Mouse (Mus musculus) bone marrow, adult 2 months (tissue): ENCODE measurements around the gene Rsl1d1. TPM values are rescaled to one million over a fixed set of nuclear protein-coding genes. Genes with fewer than 3 reads are reported as not detected.
A peak's percentile ranks its signal among the peaks of the same experiment; 100 is the strongest.

Experiments
- H3K27ac ChIP-seq: fragments of 200-500 bp; 2 replicates; pipeline ENCODE4 v1.5.1; 2012; ENCODE audit warnings: low read depth, mild to moderate bottlenecking, control low read depth, inconsistent platforms, low read length; ENCODE audit not compliant: control insufficient read depth, poor library complexity, insufficient read depth
- H3K4me1 ChIP-seq: fragments of 200-500 bp; 2 replicates; pipeline ENCODE4 v1.6.1; 2011; ENCODE audit warnings: low read length; ENCODE audit not compliant: control insufficient read depth, insufficient read depth
- H3K4me3 ChIP-seq: fragments of 200-500 bp; replicated peaks from 2 replicates; pipeline ENCODE3; 2011; ENCODE audit warnings: mild to moderate bottlenecking, low read depth, low read length, control low read depth; ENCODE audit not compliant: control insufficient read depth
- CTCF ChIP-seq: fragments of 200-500 bp; IDR thresholded peaks from 2 replicates; pipeline ENCODE4 v1.5.1; 2011; ENCODE audit warnings: low read length, control low read depth; ENCODE audit not compliant: control insufficient read depth, insufficient read depth
- POLR2A ChIP-seq: fragments of 200-500 bp; IDR thresholded peaks from 2 replicates; pipeline ENCODE4 v1.6.1; 2011; ENCODE audit warnings: low read depth, mild to moderate bottlenecking, control low read depth, low read length, borderline replicate concordance; ENCODE audit not compliant: control insufficient read depth
- WGBS: fragments of 180-500 bp; shearing (Covaris S2); methylation state at CpG from one replicate; pipeline ENCODE4 v1.1.7; 2018; 5-methylcytosine and 5-hydroxymethylcytosine counted together
- polyA plus RNA-seq: library from polyadenylated mRNA; stranded (reverse); fragments of >200 nt; gene quantifications from 2 replicates; pipeline ENCODE4 v1.2.4, GENCODE M21; 2011; ENCODE audit warnings: low replicate concordance; ENCODE audit not compliant: missing spikeins, insufficient read depth, insufficient read length

Rsl1d1 gene
- 46.6 and 76.4 TPM in 2 replicates for polyA plus RNA-seq

DNA sequence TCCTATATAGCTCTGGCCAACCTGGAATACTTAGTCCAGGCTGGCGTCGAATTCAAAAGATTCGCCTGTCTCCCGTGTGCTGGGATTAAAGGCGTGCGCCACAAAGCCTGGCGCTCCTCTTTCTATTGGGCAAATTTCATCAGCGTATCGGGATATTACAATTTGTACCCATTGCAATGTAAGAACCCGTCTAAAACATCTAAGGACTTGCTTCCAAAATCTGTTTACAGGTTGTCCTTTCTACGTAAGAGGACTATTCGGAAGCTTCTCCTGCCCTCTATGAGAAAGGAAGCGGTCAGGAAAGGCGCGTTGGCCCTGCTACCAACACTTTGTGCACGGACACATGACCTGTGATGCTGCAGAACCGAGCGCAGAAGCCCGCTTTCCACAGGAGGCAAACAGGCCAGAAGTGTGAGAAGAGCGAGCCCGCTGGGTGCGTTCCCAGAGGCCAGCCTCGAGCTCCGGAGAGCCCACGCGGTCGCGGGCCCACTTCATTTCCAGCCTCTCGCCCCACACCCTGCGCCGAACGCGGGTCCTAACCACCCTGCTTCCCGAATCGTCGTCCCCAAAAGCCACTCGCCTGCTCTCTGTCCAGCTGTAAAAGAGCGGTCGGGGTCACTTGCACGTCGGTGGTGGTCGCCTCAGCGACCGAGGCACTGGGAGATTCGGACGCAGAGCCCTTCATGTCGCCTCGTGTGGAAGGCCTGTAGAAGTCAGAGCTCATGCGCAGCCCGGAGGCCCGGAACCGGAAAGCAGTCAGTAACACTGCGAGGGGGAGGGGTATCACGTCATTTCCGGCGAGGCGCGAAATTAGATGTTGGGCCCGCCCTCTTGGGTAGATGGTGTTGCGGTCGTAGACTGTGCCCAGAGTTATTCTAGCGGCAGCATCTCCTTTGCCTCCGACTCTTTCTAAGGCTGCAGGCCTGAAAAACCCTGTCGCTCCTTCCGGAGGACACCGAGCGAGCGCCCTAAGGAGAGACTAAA, at the start of gene Rsl1d1:
TSS of gene Rsl1d1 (minus strand) at position 761 of the 984 bp plus-strand sequence.
- WGBS, result under 1% methylated on average over 68 of the region's 68 CpGs
- peak within 1 kb of the TSS; percentile 60 for H3K27ac ChIP-seq
- peak within 1 kb of the TSS; percentile 94 for H3K4me3 ChIP-seq
- TF ChIP-seq CTCF (no peak), POLR2A (peak; percentile 68; the same call in 1 of the 2 replicates)
- H3K4me1 ChIP-seq, result no peaks in the 10 kb centered on the region; the same call in 1 of the 2 replicates

DNA sequence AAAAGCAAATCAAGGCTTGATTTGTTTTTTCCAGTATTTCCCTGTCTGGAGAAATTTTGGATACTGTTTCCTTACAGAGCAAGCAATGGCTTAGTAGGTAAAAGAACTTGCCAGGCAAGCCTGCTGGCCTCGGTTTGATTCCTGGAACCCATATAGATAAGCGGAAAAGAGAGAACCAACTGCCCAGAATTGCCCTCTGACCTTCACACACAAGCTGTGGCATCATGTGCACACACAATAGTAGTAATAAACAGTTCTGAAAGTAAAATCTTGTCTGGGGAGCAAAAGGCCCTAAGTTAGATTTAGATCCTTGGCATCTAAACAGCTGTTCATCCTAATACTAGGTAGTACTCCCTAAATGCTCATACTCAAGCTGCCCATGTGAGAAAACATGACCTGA, 44.7 kb upstream of the Rsl1d1 start:
- no peaks in the 10 kb centered on the region; the same call in 1 of the 2 replicates for H3K4me1 ChIP-seq
- TF ChIP-seq POLR2A (no peak), CTCF (no peak)
- H3K27ac ChIP-seq, result no peak overlapping the region
- 66% methylated on average over 2 of the region's 2 CpGs for WGBS
- no peak overlapping the region for H3K4me3 ChIP-seq

DNA sequence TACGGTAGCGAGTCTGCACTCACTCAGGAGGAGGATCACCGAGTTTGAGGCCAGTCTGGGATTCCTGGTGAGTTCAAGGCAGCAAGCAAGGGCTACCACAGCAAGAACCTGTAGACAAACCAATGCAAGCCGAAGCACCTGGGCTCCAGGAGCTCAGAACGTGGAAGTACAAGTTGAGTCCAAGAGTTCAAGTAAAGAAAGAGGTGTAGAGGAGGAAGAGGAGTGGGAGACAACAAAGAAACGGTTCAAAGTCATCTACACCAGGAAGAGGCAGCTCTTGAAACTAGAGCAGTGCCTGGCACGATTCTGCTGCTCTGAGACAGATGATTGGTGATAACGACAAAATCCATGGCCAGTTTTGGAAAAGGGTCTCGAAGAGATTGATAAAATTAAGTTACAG, 42.6 kb upstream of the Rsl1d1 start:
- no peak for TF ChIP-seq POLR2A
- no peak for TF ChIP-seq CTCF
- Histone ChIP-seq H3K4me1 (no peaks in the 10 kb centered on the region), H3K4me3 (no peak overlapping the region), H3K27ac (no peak overlapping the region)
- WGBS, result 72% methylated on average over 9 of the region's 9 CpGs

DNA sequence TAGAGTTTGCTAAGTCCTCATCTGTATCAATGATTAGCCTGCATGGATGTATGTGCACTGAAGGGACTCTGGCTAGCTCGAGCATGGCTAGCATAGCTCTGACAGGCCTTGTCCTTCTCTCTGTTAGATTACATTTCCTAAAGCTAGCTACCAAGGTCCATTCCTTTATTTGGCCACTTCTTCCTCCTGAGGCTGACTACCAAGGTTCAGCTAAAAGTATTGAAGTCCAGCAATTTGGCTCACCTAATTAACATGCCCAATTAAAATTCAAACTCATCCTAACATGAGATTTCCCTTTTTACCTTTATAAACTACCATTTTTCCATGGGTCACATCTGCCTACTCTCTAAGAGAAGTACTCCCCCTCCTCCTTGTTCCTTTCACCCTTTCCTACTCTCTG, 39.3 kb upstream of the Rsl1d1 start:
- TF ChIP-seq POLR2A (no peak), CTCF (no peak)
- no peak overlapping the region for H3K27ac ChIP-seq
- no peaks in the 10 kb centered on the region for H3K4me1 ChIP-seq
- no peak overlapping the region for H3K4me3 ChIP-seq
- WGBS, result 83% methylated on average over 1 of the region's 1 CpGs

DNA sequence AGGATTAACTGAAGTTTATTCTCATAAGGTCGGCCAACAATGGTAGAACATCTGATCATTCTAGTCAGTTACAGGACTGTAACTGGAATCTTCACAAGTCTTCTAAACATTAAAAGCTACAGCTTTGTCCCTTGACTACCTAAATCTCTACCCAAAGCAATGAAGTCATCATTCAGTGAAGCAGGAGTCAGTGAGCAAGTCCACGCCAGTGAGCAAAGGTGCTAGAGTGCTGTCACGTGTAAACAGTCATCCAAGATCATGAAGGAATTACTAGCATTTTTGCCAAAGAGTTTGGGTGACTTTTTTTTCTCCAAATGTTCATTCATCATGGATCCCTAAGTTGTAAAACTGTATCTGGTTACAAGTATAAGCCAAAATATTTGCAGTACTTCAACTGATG, 14.7 kb upstream of the Rsl1d1 start:
- WGBS, result 89% methylated on average over 3 of the region's 3 CpGs

DNA sequence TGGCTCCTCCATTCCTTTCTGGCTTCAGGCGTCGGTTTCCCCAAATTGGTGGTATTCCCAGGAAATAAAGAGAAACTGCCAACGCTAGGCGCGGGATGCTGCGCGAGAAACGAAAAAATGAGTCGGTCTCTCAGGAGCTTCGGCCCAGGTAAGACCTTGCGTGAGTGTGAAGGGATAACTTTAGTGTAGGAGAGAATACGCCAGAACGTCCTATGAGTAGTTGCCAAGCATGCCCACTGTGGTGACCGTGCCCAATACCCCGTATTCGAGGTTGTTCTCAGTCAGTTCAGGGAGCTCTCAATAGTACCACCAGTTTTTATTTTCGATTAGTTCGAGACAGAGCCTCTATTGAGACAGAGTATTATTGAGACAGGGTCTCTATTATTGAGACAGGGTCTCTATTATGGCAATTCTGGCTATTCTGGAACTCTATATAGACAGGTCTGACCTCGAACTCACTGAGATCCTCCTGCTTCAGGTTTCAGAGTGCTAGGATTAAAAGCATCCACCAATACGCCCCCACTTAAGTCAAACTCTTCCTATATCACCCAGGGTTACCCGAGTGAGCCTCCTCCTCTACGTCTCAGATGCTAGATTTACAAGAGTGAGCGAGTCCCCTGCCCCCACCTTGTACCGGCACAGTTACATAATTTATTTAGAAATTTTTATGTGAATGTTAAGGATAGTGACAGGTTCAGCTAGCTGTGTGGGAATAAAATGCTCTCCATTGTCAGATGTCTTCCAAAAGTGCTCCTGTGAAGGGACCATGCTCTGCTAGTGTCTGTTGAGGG, 664 bp upstream of the Rsl1d1 start:
- Histone ChIP-seq H3K27ac (peak overlapping the region; percentile 60), H3K4me1 (no peaks in the 10 kb centered on the region; the same call in 1 of the 2 replicates), H3K4me3 (peak overlapping the region; percentile 94)
- TF ChIP-seq POLR2A (no peak), CTCF (no peak)
- 1% methylated on average over 24 of the region's 24 CpGs for WGBS

More for the DNA sequence above, 14.7 kb upstream of the Rsl1d1 start:
- no peak overlapping the region for H3K27ac ChIP-seq
- H3K4me3 ChIP-seq, result no peak overlapping the region
- no peaks in the 10 kb centered on the region for H3K4me1 ChIP-seq
- no peak for TF ChIP-seq POLR2A
- no peak for TF ChIP-seq CTCF

DNA sequence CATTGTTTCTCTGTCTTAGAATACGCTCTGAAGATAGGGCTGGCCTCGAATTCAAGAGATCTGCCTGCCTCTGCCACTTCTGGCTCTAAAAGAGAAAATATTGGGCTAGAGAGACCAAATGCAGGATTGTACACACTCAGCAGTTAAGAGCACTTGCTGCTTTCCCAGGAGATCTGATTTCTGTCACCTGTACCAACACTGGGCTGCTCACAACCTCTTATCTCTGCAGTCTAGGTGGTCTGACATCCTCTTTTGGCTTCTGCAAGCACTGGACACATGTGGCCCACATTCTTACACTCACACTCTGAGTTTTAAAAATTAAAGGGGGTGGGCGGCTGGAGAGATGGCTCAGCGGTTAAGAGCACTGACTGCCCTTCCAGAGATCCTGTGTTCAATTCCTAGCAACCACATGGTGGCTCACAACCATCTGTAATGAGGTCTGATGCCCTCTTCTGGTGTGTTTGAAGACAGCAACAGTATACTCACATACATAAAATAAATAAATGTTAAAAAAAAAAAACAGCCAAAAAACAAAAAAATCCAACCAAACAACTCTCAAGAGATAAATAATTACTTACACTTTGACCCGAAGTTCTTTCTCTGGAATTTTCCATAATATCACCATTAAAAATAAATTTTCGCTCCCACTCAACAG, 1.3 kb downstream of the Rsl1d1 start:
- 61% methylated on average over 6 of the region's 6 CpGs for WGBS
- Histone ChIP-seq H3K27ac (no peak overlapping the region), H3K4me1 (no peaks in the 10 kb centered on the region; the same call in 1 of the 2 replicates), H3K4me3 (no peak overlapping the region)
- TF ChIP-seq CTCF (no peak), POLR2A (no peak)

DNA sequence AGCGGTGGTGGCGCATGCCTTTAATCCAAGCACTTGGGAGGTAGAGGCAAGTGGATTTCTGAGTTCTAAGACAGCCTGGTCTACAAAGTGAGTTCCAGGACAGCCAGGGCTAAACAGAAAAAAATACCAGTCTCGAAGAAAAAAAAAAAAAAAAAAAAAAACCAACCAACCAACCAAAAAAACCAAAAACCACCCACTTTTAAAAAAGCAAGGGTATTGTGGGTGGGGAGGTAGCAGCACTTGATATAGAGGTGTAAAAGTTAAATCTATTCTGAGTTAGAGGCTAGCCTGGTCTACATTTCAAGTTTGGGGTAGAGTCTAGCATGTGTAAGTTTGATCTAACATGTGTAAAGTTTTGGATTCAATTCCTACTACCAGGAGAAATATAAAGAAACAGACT, 2.9 kb downstream of the Rsl1d1 start:
- Histone ChIP-seq H3K4me1 (no peaks in the 10 kb centered on the region; the same call in 1 of the 2 replicates), H3K27ac (no peak overlapping the region), H3K4me3 (no peak overlapping the region)
- TF ChIP-seq POLR2A (no peak), CTCF (no peak)
- WGBS, result 84% methylated on average over 3 of the region's 3 CpGs
